Mouse (Mus musculus): ENCODE measurements around the gene Sgcb.

DNA sequence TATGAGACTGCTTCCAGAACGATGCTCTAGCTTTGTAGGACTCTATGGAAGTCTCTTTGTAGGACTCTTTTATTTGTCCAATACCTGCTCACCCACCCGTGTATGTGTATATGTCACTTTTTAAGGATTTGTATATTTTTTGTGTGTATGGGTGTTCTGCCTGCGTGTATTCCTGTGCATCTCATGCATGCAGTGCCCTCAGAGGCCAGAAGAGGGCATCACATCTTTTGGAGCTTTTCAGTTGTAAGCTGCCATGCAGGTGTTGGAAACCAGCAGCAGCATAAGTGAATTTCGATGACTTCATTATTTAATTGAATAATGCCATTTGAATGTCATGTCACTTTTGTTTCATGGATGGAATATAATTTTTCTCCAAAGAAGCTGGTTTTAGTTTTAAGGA is 5.5 kb downstream of the Sgcb start:
- TF ChIP-seq CTCF (IDR thresholded peaks at IDR 0.05; ENCODE audit: low read depth, low read length) (no peak), POLR2A (IDR thresholded peaks at IDR 0.05; ENCODE audit: borderline replicate concordance, low read depth, low read length) (no peak)

Data from bone marrow macrophage, adult 2 months (primary cell).